Mouse (Mus musculus) heart, adult 2 months (tissue): ENCODE data around the gene Sptlc2.

Experiments used
- CTCF ChIP-seq: fragments of 200-600 bp; IDR thresholded peaks from 2 replicates; pipeline ENCODE4 v1.8.1; 2022; ENCODE audit warnings: antibody characterized with exemption, mild to moderate bottlenecking, moderate library complexity
- POLR2A ChIP-seq: fragments of 200-500 bp; IDR thresholded peaks from 2 replicates; pipeline ENCODE4 v1.6.1; 2011; ENCODE audit warnings: mild to moderate bottlenecking, low read depth, low read length, control low read depth; ENCODE audit not compliant: insufficient read depth

DNA sequence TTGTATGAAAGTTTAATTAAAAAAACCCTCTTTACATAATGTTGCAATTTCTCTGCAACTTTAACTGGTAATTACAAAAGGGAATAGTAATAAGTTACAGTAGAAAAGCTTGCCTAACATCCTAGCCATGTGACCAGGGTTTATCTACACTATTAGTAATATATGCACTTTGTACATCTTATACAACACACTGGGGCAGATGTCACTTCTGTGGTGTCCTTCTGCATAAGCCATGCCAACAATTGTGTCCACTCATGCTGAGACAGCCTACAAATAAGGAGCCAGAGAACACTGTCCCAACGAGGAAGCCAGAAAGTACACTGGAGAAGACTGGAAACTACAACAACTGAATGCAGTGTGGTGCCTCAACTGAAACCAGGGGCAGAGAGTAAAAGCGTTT lies 40.1 kb downstream of the Sptlc2 start:
- TF ChIP-seq CTCF, result no peak
- TF ChIP-seq POLR2A, result no peak
